Mouse (Mus musculus) kidney, postnatal 14 days (tissue): Measurements from ENCODE around the gene Ppip5k2.

Experiments
- DNase-seq: peaks from one replicate; pipeline ENCODE4 v3.0.0; 2022; ENCODE audit warnings: mixed read lengths

Gene Ppip5k2

GRCm38 (mm10) chr1:97659405-97659804 lies 110.8 kb downstream of the Ppip5k2 start:
- no peak for DNase-seq

- no peak for DNase-seq
Measured at GRCm38 (mm10) chr1:97657786-97658185, 112.4 kb downstream of the Ppip5k2 start.

GRCm38 (mm10) chr1:97657201-97657600 lies 113.0 kb downstream of the Ppip5k2 start:
- DNase-seq, result peak; percentile 28
